Comparison of ENCODE assay signal across 13 mouse cellular contexts in the genomic region with DNA sequence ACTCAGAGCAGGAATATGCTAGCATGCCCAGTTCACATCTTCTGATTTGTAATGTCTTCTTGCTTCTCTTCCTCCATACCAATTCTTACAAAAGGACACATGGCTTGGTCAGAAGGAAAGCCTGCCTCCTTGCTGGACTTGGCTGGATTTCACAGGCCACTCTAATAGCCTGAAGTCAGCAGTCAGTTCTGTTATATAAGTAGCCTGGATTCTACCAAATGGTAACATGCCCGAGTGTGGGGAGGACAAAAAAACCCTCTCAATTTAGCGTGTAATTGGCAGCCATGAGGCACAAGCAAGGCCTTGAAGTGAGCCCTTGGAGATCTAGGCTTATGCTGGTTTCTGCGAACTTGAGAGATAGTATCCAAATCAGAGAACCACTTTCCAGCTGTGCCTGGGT. TPM values are rescaled to one million over a fixed set of nuclear protein-coding genes. Genes with fewer than 3 reads are reported as not detected.
DNase-seq lines count a peak whose midpoint lies in the region; ATAC-seq lines count a peak whose summit lies in the region.
"Had no signal": no experiment of that assay in that cellular context is flagged by ENCODE, and none has a peak within 500 bp of the region (broad histone marks: within the 10 kb centered on the region; RNA-seq: fewer than 3 reads in every experiment).

No protein-coding gene starts in this region.

- WGBS in kidney, embryonic 14.5 days: 80% methylated on average over 3 of the region's 3 CpGs

- no peak overlapping the region for H3K4me3 ChIP-seq in kidney, embryonic 14.5 days (ENCODE audit: low read length)
- H3K4me3 ChIP-seq: stomach, embryonic 15.5 days had no signal

- H3K27ac ChIP-seq in kidney, embryonic 14.5 days (ENCODE audit: low read depth, low read length): no peak overlapping the region
- H3K27ac ChIP-seq: stomach, embryonic 15.5 days had no signal

- no peak overlapping the region for H3K4me2 ChIP-seq in kidney, embryonic 14.5 days (replicated peaks; ENCODE audit: low read depth, low read length)
- H3K4me2 ChIP-seq: heart, embryonic 11.5 days; stomach, embryonic 15.5 days had no signal

- intact Hi-C loops in left cerebral cortex, postnatal 25 days (cut with DNase I): no loop called here

- peak; percentile 59 for DNase-seq in gastrocnemius, adult 18-20 months (ENCODE audit: low spot score)
- no peak for DNase-seq in gastrocnemius, postnatal 4 days (ENCODE audit: low spot score in 2 of 2)
- DNase-seq in kidney, adult 9 months: peak; percentile 64
- peak; percentile 61 to 64 for DNase-seq in cerebellum, postnatal 36 days
- no peak for DNase-seq in left cerebral cortex, adult 11 months (ENCODE audit: low spot score)
- DNase-seq in left cerebral cortex, postnatal 25 days (ENCODE audit: low spot score in 2 of 2): no peak
- DNase-seq in lung, postnatal 36 days: no peak
- DNase-seq: thymus, postnatal 36 days had no signal

- no peak overlapping the region for H3K9ac ChIP-seq in kidney, embryonic 14.5 days (ENCODE audit: low read depth, low read length)
- H3K9ac ChIP-seq: stomach, embryonic 15.5 days had no signal

- no peak for ATAC-seq in kidney, embryonic 14.5 days (ENCODE audit: low FRiP score, low TSS enrichment)
- ATAC-seq: forebrain, embryonic 14.5 days; inflammation-experienced regulatory T-cells, adult 6 months had no signal

- H3K36me3 ChIP-seq in kidney, embryonic 14.5 days (ENCODE audit: control insufficient read depth, insufficient read depth, low read length): peaks cover 74% of the 10 kb centered on the region

- H3K4me1 ChIP-seq in kidney, embryonic 14.5 days (ENCODE audit: control insufficient read depth, insufficient read depth, low read length): no peaks in the 10 kb centered on the region; the same call in 1 of the 2 replicates
- H3K4me1 ChIP-seq: stomach, embryonic 15.5 days had no signal

- H3K27me3 ChIP-seq in kidney, embryonic 14.5 days (ENCODE audit: control insufficient read depth, insufficient read depth, low read length): no peaks in the 10 kb centered on the region
- H3K27me3 ChIP-seq: stomach, embryonic 15.5 days had no signal

- H3K9me3 ChIP-seq in kidney, embryonic 14.5 days (ENCODE audit: control insufficient read depth, low read length): no peaks in the 10 kb centered on the region
- H3K9me3 ChIP-seq: stomach, embryonic 15.5 days had no signal

RNA-seq across cellular contexts. Expression of gene Snrnp40, which starts 27.3 kb away (rescaled TPM):
- 10 to 100 TPM; 11.6 to 11.7 TPM for total RNA-seq in gastrocnemius, adult 18-20 months (2021)
- 10 to 100 TPM; 38.5 to 41.3 TPM for total RNA-seq in gastrocnemius, postnatal 4 days (2021)
- polyA plus RNA-seq in kidney, embryonic 14.5 days (2014; fragmentation: Nextera tagmentation; extraction: Ambion mirVana): 186 and 189 TPM in 2 replicates
- 10 to 100 TPM; 25.6 to 25.8 TPM for total RNA-seq in left cerebral cortex, postnatal 25 days (2021)

RNA-seq across cellular contexts. Expression of gene Zcchc17, which starts 27.5 kb away (rescaled TPM):
- total RNA-seq in gastrocnemius, adult 18-20 months (2021): 10 to 100 TPM; 42.5 to 44.8 TPM
- 10 to 100 TPM; 42.3 to 42.6 TPM for total RNA-seq in gastrocnemius, postnatal 4 days (2021)
- polyA plus RNA-seq in kidney, embryonic 14.5 days (2014; fragmentation: Nextera tagmentation; extraction: Ambion mirVana): 74.2 and 90.7 TPM in 2 replicates
- 10 to 100 TPM; 66.5 to 68.5 TPM for total RNA-seq in left cerebral cortex, postnatal 25 days (2021)

Comparison
In these comparisons a context has a peak if more than half of its experiments do, and no peak if none do; other contexts are left out.
1. DNase-seq: peak in gastrocnemius, adult 18-20 months (single experiment), kidney, adult 9 months (single experiment) and cerebellum, postnatal 36 days (2 of 2); none in gastrocnemius, postnatal 4 days (0 of 2), left cerebral cortex, adult 11 months (single experiment), left cerebral cortex, postnatal 25 days (0 of 2) and lung, postnatal 36 days (single experiment).